Mouse (Mus musculus): ENCODE measurements at regions not wholly inside any gene's neighbourhood (a gene's known extent, or its start where the extent isn't known, plus 50 kb on each side); places are given as distances from the start of the nearest gene placed in this dataset.

DNA sequence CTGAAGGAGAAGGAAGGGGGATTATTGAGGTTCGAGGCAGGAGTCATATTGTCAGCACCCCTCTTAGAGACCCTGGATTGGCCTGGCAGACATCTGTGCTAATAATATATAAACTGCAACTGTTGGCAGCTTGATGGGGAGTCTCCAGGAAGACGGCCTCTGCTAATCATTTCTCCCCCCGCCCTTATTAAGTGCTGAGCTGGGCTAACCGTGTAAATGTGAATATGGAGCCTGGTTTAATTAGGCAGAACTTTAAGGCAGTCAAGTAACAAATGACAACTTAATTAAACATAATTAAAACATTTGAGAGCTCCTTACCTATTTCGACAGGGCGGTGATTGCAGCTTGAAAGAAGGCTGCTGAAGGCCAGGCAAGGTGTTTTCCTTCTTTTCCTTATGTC lies 172.8 kb downstream of the Bmp2 start:
- no peak overlapping the region for H3K27ac ChIP-seq (ENCODE audit: low read depth)
- ATAC-seq (no peak), DNase-seq (no peak)
- WGBS (ENCODE audit: insufficient replicate concordance), result 67% methylated on average over 6 of the region's 6 CpGs
- no peak for TF ChIP-seq EP300 (IDR thresholded peaks at IDR 0.05; ENCODE audit: low read depth)
- TF ChIP-seq CTCF (IDR thresholded peaks at IDR 0.05; ENCODE audit: low read depth), result no peak
- no peak overlapping the region for H3K4me2 ChIP-seq (ENCODE audit: low read depth, low read length)
- no peak overlapping the region for H3K9ac ChIP-seq (replicated peaks)
- H3K9me3 ChIP-seq (ENCODE audit: low read length), result no peaks in the 10 kb centered on the region
- H3K4me1 ChIP-seq (ENCODE audit: insufficient read depth), result no peaks in the 10 kb centered on the region
- H3K36me3 ChIP-seq (replicated peaks; ENCODE audit: insufficient read depth, low read length), result no peaks in the 10 kb centered on the region
- peaks cover 16% of the 10 kb centered on the region; the same call in 1 of the 2 replicates for H3K27me3 ChIP-seq (ENCODE audit: insufficient read depth, low read length)
- H3K4me3 ChIP-seq (ENCODE audit: low read depth, low read length), result no peak overlapping the region

DNA sequence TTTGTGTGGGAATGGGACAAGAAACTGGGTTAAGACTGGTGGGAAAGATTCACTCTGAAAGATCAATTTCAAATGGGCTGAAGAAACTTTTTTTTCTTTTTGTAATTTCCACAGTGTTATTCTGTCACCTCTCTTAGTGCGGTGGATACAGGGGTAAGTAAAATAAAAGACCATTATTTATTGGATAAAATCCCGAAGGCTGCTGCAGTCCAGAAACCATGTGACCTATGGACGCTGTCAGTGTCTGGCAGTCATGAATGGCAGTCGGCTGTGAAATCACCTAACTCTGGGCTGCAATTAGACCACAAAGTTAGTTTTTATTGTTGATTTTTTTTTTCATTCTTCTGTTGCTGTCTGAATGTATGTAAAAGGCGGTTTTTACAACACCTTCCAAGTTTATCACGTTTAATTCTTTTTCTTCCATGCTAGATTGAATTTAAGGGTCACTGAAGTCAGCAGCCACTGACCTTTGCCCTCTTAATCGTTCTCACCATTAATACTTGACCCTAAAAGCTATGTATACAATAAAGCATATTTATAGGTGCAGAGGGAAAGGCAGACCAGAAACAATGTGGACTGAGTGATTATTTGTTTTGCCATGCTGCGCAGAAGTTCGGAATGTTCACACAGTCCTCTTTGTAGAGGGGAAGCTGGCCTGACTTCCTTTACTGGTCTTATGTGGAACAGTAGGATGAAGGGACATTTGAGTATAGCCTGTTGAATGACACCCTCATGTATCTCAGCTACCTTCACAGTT lies 182.7 kb downstream of the Bmp2 start:
- no peak for ATAC-seq
- Histone ChIP-seq H3K27me3 (ENCODE audit: insufficient read depth, low read length) (no peaks in the 10 kb centered on the region), H3K9me3 (ENCODE audit: low read length) (no peaks in the 10 kb centered on the region), H3K4me1 (ENCODE audit: insufficient read depth) (no peaks in the 10 kb centered on the region), H3K4me3 (ENCODE audit: low read depth, low read length) (no peak overlapping the region), H3K4me2 (ENCODE audit: low read depth, low read length) (no peak overlapping the region), H3K9ac (replicated peaks) (no peak overlapping the region), H3K36me3 (replicated peaks; ENCODE audit: insufficient read depth, low read length) (no peaks in the 10 kb centered on the region), H3K27ac (ENCODE audit: low read depth) (no peak overlapping the region)
- no peak for DNase-seq
- WGBS (ENCODE audit: insufficient replicate concordance), result 61% methylated on average over 9 of the region's 9 CpGs
- TF ChIP-seq EP300 (IDR thresholded peaks at IDR 0.05; ENCODE audit: low read depth) (no peak), CTCF (IDR thresholded peaks at IDR 0.05; ENCODE audit: low read depth) (no peak)

GRCm38 (mm10) chr2:133738839-133739430 lies 187.0 kb downstream of the Bmp2 start:
- no peak overlapping the region for H3K9ac ChIP-seq (replicated peaks)
- H3K27ac ChIP-seq (ENCODE audit: low read depth), result no peak overlapping the region
- 74% methylated on average over 10 of the region's 10 CpGs for WGBS (ENCODE audit: insufficient replicate concordance)
- no peak overlapping the region for H3K4me3 ChIP-seq (ENCODE audit: low read depth, low read length)
- H3K4me1 ChIP-seq (ENCODE audit: insufficient read depth), result no peaks in the 10 kb centered on the region
- ATAC-seq, result no peak
- no peak overlapping the region for H3K4me2 ChIP-seq (ENCODE audit: low read depth, low read length)
- no peaks in the 10 kb centered on the region for H3K36me3 ChIP-seq (replicated peaks; ENCODE audit: insufficient read depth, low read length)
- DNase-seq, result no peak
- H3K9me3 ChIP-seq (ENCODE audit: low read length), result no peaks in the 10 kb centered on the region
- TF ChIP-seq EP300 (IDR thresholded peaks at IDR 0.05; ENCODE audit: low read depth) (no peak), CTCF (IDR thresholded peaks at IDR 0.05; ENCODE audit: low read depth) (no peak)
- H3K27me3 ChIP-seq (ENCODE audit: insufficient read depth, low read length), result no peaks in the 10 kb centered on the region

DNA sequence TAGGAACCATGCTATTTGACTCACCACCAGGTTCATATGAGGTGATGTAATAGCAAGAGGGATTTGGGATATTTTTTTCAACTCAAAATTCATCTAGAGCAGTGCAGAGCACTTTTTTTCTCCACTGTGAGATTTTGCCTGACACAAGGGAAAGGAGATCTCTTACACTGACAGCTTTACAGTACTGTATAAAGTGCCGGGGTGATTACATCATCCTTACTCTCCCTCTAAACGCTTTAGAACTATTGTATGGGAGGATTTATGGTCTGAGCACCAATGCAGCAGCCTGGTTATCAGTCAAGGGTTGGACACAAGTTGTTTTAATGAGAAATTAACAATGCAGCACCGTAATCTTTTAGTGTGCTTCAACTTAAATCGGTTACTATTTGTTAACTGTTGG lies 196.5 kb downstream of the Bmp2 start:
- no peak overlapping the region for H3K4me3 ChIP-seq (ENCODE audit: low read depth, low read length)
- H3K9me3 ChIP-seq (ENCODE audit: low read length), result no peaks in the 10 kb centered on the region
- no peaks in the 10 kb centered on the region for H3K27me3 ChIP-seq (ENCODE audit: insufficient read depth, low read length)
- no peak overlapping the region for H3K9ac ChIP-seq (replicated peaks)
- TF ChIP-seq CTCF (IDR thresholded peaks at IDR 0.05; ENCODE audit: low read depth), result no peak
- TF ChIP-seq EP300 (IDR thresholded peaks at IDR 0.05; ENCODE audit: low read depth), result no peak
- ATAC-seq (no peak), DNase-seq (no peak)
- H3K27ac ChIP-seq (ENCODE audit: low read depth), result no peak overlapping the region
- no peak overlapping the region for H3K4me2 ChIP-seq (ENCODE audit: low read depth, low read length)
- 54% methylated on average over 4 of the region's 4 CpGs for WGBS (ENCODE audit: insufficient replicate concordance)
- no peaks in the 10 kb centered on the region for H3K4me1 ChIP-seq (ENCODE audit: insufficient read depth)
- H3K36me3 ChIP-seq (replicated peaks; ENCODE audit: insufficient read depth, low read length), result no peaks in the 10 kb centered on the region

GRCm38 (mm10) chr2:133749846-133750637 lies 198.1 kb downstream of the Bmp2 start:
- H3K9ac ChIP-seq (replicated peaks), result no peak overlapping the region
- no peaks in the 10 kb centered on the region for H3K27me3 ChIP-seq (ENCODE audit: insufficient read depth, low read length)
- DNase-seq (no peak), ATAC-seq (no peak)
- no peak overlapping the region for H3K4me2 ChIP-seq (ENCODE audit: low read depth, low read length)
- no peaks in the 10 kb centered on the region for H3K9me3 ChIP-seq (ENCODE audit: low read length)
- TF ChIP-seq CTCF (IDR thresholded peaks at IDR 0.05; ENCODE audit: low read depth) (no peak), EP300 (IDR thresholded peaks at IDR 0.05; ENCODE audit: low read depth) (no peak)
- no peaks in the 10 kb centered on the region for H3K36me3 ChIP-seq (replicated peaks; ENCODE audit: insufficient read depth, low read length)
- H3K4me1 ChIP-seq (ENCODE audit: insufficient read depth), result no peaks in the 10 kb centered on the region
- WGBS (ENCODE audit: insufficient replicate concordance), result 62% methylated on average over 4 of the region's 4 CpGs
- no peak overlapping the region for H3K27ac ChIP-seq (ENCODE audit: low read depth)
- no peak overlapping the region for H3K4me3 ChIP-seq (ENCODE audit: low read depth, low read length)

GRCm38 (mm10) chr2:133754088-133754487 lies 202.1 kb downstream of the Bmp2 start:
- Histone ChIP-seq H3K27me3 (ENCODE audit: insufficient read depth, low read length) (no peaks in the 10 kb centered on the region), H3K9ac (replicated peaks) (no peak overlapping the region), H3K27ac (ENCODE audit: low read depth) (no peak overlapping the region), H3K4me2 (ENCODE audit: low read depth, low read length) (no peak overlapping the region), H3K4me1 (ENCODE audit: insufficient read depth) (no peaks in the 10 kb centered on the region), H3K4me3 (ENCODE audit: low read depth, low read length) (no peak overlapping the region), H3K36me3 (replicated peaks; ENCODE audit: insufficient read depth, low read length) (no peaks in the 10 kb centered on the region), H3K9me3 (ENCODE audit: low read length) (no peaks in the 10 kb centered on the region)
- TF ChIP-seq CTCF (IDR thresholded peaks at IDR 0.05; ENCODE audit: low read depth), result no peak
- no peak for TF ChIP-seq EP300 (IDR thresholded peaks at IDR 0.05; ENCODE audit: low read depth)
- DNase-seq, result no peak
- ATAC-seq, result no peak
- 73% methylated on average over 3 of the region's 3 CpGs for WGBS (ENCODE audit: insufficient replicate concordance)
